Mouse (Mus musculus) heart, embryonic 13.5 days (tissue): ENCODE data around the gene Serping1. TPM values are rescaled to one million over a fixed set of nuclear protein-coding genes. Genes with fewer than 3 reads are reported as not detected.
A peak's percentile ranks its signal among the peaks of the same experiment; 100 is the strongest.

Experiments used
- microRNA counts: library from miRNA; unstranded; fragments of <30 nt; microRNA quantifications from one replicate; lab custom pipeline; 2016
- microRNA-seq: library from miRNA; unstranded; fragments of <30 nt; microRNA quantifications from one replicate; pipeline ENCODE4, GENCODE M21; 2016
- polyA plus RNA-seq: library from polyadenylated mRNA; unstranded; fragments of >200 nt; fragmentation: Nextera tagmentation; extraction: Ambion mirVana; gene quantifications from 2 replicates; pipeline ENCODE4 v1.2.1, GENCODE M21; 2015

Serping1 gene
- polyA plus RNA-seq, 1 experiment from 2014 or later, result 40.2 TPM

MicroRNAs encoded within 50 kb of the gene (microRNA counts, 519-probe panel; counts per million panel counts)
- microRNA mmu-miR-130a (lab: Ali Mortazavi, UCI), result 7,705 counts per million, percentile 99 among the panel's probes with 10 or more counts

Small RNAs within 50 kb of the gene (microRNA-seq; reads per million reads assigned to microRNA genes)
- 23,672 reads per million, percentile 97 among the genes with 10 or more reads in this experiment for gene Mir130a

Other genes with a start within 250 kb of the Serping1 start
- 60.6 and 63.6 TPM in 2 replicates for gene Ctnnd1, start 124.7 kb downstream of the Serping1 start, polyA plus RNA-seq
- 0.10 and 0.12 TPM in 2 replicates for gene Btbd18, start 116.4 kb downstream of the Serping1 start, polyA plus RNA-seq
- 272 and 285 TPM in 2 replicates for gene Selenoh, start 104.7 kb downstream of the Serping1 start, polyA plus RNA-seq
- gene Gm28635, start 97.4 kb downstream of the Serping1 start, polyA plus RNA-seq, result not detected in 2 replicates
- 26.1 and 26.6 TPM in 2 replicates for gene Med19, start 97.0 kb downstream of the Serping1 start, polyA plus RNA-seq
- gene Tmx2, start 96.3 kb downstream of the Serping1 start, polyA plus RNA-seq, result 136 and 163 TPM in 2 replicates
- gene Zdhhc5, start 60.3 kb downstream of the Serping1 start, polyA plus RNA-seq, result 20.8 and 21.9 TPM in 2 replicates
- 16.4 and 18.5 TPM in 2 replicates for gene Clp1, start 48.1 kb downstream of the Serping1 start, polyA plus RNA-seq
- gene Ypel4, start 41.4 kb downstream of the Serping1 start, polyA plus RNA-seq, result 7.3 and 8.4 TPM in 2 replicates
- gene Gm19426, start 31.8 kb downstream of the Serping1 start, polyA plus RNA-seq, result 5.7 and 6.5 TPM in 2 replicates
- gene Ube2l6, start 23.4 kb upstream of the Serping1 start, polyA plus RNA-seq, result 92.5 and 114 TPM in 2 replicates
- 0.24 and 0.27 TPM in 2 replicates for gene Smtnl1, start 47.2 kb upstream of the Serping1 start, polyA plus RNA-seq
- 72.3 and 89.1 TPM in 2 replicates for gene Timm10, start 51.6 kb upstream of the Serping1 start, polyA plus RNA-seq
- gene Slc43a1, start 63.4 kb upstream of the Serping1 start, polyA plus RNA-seq, result 16.1 and 17.1 TPM in 2 replicates
- 0.72 and 0.99 TPM in 2 replicates for gene Rtn4rl2, start 111.3 kb upstream of the Serping1 start, polyA plus RNA-seq
- gene Slc43a3, start 161.1 kb upstream of the Serping1 start, polyA plus RNA-seq, result 36.2 and 37.0 TPM in 2 replicates
- 0.79 and 1.2 TPM in 2 replicates for gene Prg2, start 205.0 kb upstream of the Serping1 start, polyA plus RNA-seq
- 0.16 and 0.20 TPM in 2 replicates for gene Prg3, start 212.8 kb upstream of the Serping1 start, polyA plus RNA-seq